In the genomic region with DNA sequence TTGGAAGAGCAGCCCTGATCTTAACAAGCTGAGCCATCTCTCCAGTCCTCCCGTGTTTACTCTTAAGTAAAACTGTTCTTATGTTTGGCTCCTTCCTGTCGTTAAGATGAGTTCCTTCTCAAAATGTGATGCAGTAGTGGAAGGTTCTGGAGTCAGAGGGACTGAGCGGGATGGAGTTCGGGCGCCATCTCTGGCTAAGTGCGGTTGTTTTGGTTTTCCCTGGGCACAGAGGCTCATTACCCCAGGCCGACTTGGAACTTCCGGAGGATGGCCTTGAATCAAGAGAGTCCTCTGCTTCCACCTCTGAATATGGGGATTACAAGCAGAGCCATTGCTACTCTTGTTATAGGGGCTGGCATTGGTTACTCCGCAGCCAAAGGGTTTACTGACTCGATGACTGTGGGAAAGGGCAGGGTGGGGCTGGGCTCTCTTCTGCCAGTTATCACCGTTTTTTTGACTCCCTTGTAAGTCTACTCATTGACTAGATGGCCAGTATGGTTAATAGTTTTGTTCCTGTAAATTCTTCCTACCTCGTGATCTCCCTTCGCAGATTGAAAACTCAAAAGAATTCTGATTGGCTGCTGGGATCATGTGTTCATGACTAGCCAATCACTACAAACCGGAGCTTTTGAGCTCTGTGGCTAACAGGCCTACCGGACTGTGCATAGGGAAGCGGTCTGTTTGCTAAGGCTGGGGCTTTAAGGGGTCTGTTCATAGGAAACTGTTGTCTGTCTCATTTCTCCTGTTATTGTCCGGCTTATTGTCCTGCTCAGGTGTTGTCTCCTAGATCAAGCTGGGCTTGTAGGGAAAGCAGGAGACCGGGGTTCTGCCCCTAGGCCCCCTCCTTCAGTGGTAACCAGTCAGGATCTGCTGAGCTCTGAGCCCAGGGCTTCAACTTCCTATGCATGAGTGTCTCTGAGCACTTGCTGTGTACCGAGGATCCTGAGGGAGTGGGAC, we compare ENCODE assay signal across 7 mouse cellular contexts. TPM values are rescaled to one million over a fixed set of nuclear protein-coding genes. Genes with fewer than 3 reads are reported as not detected.
A peak's percentile ranks its signal among the peaks of the same experiment; 100 is the strongest.
DNase-seq lines count a peak whose midpoint lies in the region; ATAC-seq lines count a peak whose summit lies in the region.

No protein-coding gene starts in this region.

- ATAC-seq in erythroid progenitor cell, adult 5-6 weeks (replicated peaks; ENCODE audit: low FRiP score, poor library complexity, severe bottlenecking), result peak; percentile 60; the same call in 1 of the 2 replicates
- ATAC-seq in stomach, embryonic 15.5 days (ENCODE audit: insufficient read depth, low FRiP score, low read depth), result peak; percentile 56; the same call in 1 of the 2 replicates

- 61% methylated on average over 19 of the region's 19 CpGs for WGBS in hindbrain, embryonic 10.5 days
- WGBS in stomach, embryonic 15.5 days, result 58% methylated on average over 19 of the region's 19 CpGs

- intact Hi-C loops in left cerebral cortex, postnatal 36 days (cut with DNase I), result no loop called here

- H3K4me3 ChIP-seq in hindbrain, embryonic 10.5 days, result peak overlapping the region; percentile 38
- peak overlapping the region; percentile 10; the same call in 1 of the 2 replicates for H3K4me3 ChIP-seq in stomach, embryonic 15.5 days (replicated peaks)

- H3K9ac ChIP-seq in stomach, embryonic 15.5 days, result peak overlapping the region; percentile 32; the same call in 1 of the 2 replicates

- peaks cover 43% of the 10 kb centered on the region for H3K4me1 ChIP-seq in hindbrain, embryonic 10.5 days (replicated peaks)
- peaks cover 17% of the 10 kb centered on the region for H3K4me1 ChIP-seq in stomach, embryonic 15.5 days

- peaks cover 25% of the 10 kb centered on the region for H3K36me3 ChIP-seq in hindbrain, embryonic 10.5 days
- no peaks in the 10 kb centered on the region for H3K36me3 ChIP-seq in stomach, embryonic 15.5 days

- no peaks in the 10 kb centered on the region for H3K27me3 ChIP-seq in hindbrain, embryonic 10.5 days (ENCODE audit: insufficient read depth, poor library complexity, severe bottlenecking)
- no peaks in the 10 kb centered on the region for H3K27me3 ChIP-seq in stomach, embryonic 15.5 days (replicated peaks)

- H3K27ac ChIP-seq in hindbrain, embryonic 10.5 days, result peak overlapping the region; percentile 86
- H3K27ac ChIP-seq in stomach, embryonic 15.5 days, result peak overlapping the region; percentile 93

- DNase-seq in MEL-GATA-1-ER (ENCODE audit: extremely low read depth, low read depth), result peak; percentile 97
- DNase-seq in c-Kit-negative CD71-positive TER-119-positive erythroid progenitor cells, embryonic 14.5 days (ENCODE audit: low read depth, low spot score), result peak; percentile 76
- peak; percentile 42 for DNase-seq in hindbrain, embryonic 10.5 days (ENCODE audit: low spot score)
- DNase-seq in left cerebral cortex, postnatal 36 days (ENCODE audit: low spot score in 2 of 2), result peak; percentile 43
- peak; percentile 61 for DNase-seq in mesoderm, embryonic 11.5 days (ENCODE audit: low read depth, low spot score)

- H3K9me3 ChIP-seq in hindbrain, embryonic 10.5 days, result no peaks in the 10 kb centered on the region
- no peaks in the 10 kb centered on the region for H3K9me3 ChIP-seq in stomach, embryonic 15.5 days

- H3K4me2 ChIP-seq in stomach, embryonic 15.5 days, result peak overlapping the region; percentile 42

RNA-seq across cellular contexts. Expression of gene Chmp4b, which starts 25.4 kb away (rescaled TPM):
- 58.0 and 78.4 TPM in 2 replicates for total RNA-seq in erythroid progenitor cell, adult 5-6 weeks (2015; ENCODE audit: low replicate concordance)
- total RNA-seq in erythroid progenitor cell, adult 5-6 weeks (2017; ENCODE audit: low replicate concordance), result 45.3 and 70.0 TPM in 2 replicates
- 13.3 and 18.1 TPM in 2 replicates for polyA plus RNA-seq in hindbrain, embryonic 10.5 days (2016; fragmentation: Nextera tagmentation; extraction: Ambion mirVana)
- total RNA-seq in left cerebral cortex, postnatal 36 days (2021), result 100 to 1,000 TPM; 202 to 234 TPM
- 35.9 and 40.0 TPM in 2 replicates for polyA plus RNA-seq in stomach, embryonic 15.5 days (2015; fragmentation: Nextera tagmentation; extraction: Ambion mirVana)

Comparison
In these comparisons a context has a peak if more than half of its experiments do, and no peak if none do; other contexts are left out.
1. Peak in every context shown above with its lines: DNase-seq, ATAC-seq, H3K4me3 ChIP-seq and H3K27ac ChIP-seq.
2. DNase-seq: peak in every context shown above with its lines; median percentile 97 in MEL-GATA-1-ER; 76 in c-Kit-negative CD71-positive TER-119-positive erythroid progenitor cells, embryonic 14.5 days; 61 in mesoderm, embryonic 11.5 days; 43 in left cerebral cortex, postnatal 36 days; 42 in hindbrain, embryonic 10.5 days.